8 mouse cellular contexts compared by ENCODE assay signal in genomic region chr4:123633370-123633769, GRCm38 (mm10). TPM values are rescaled to one million over a fixed set of nuclear protein-coding genes. Genes with fewer than 3 reads are reported as not detected.
DNase-seq lines count a peak whose midpoint lies in the region; ATAC-seq and TF ChIP-seq lines count a peak whose summit lies in the region.

No protein-coding gene starts in this region.

- no peak for TF ChIP-seq POLR2A in CH12.LX (IDR thresholded peaks at IDR 0.05; ENCODE audit: low read depth, low read length)
- TF ChIP-seq POLR2A in testis, adult 2 months (IDR thresholded peaks at IDR 0.05; ENCODE audit: control insufficient read depth, low read depth, low read length), result no peak

- in situ Hi-C loops in CH12.LX (cut with MboI; ENCODE audit: low pct_ligation_motif_present, low pct_unique_long_range_greater_than_20kb, low sequenced_read_pairs), result no loop called here

- WGBS in heart, embryonic 16.5 days, result 14% methylated on average over 3 of the region's 3 CpGs
- WGBS in midbrain, embryonic 14.5 days, result 27% methylated on average over 3 of the region's 3 CpGs

- H3K36me3 ChIP-seq in CH12.LX (replicated peaks in 1 of 2; ENCODE audit: control insufficient read depth in 1 of 2, insufficient read depth in 1 of 2, low read length in 1 of 2), result peaks cover 0 to 2% of the 10 kb centered on the region in 2 experiments
- H3K36me3 ChIP-seq in heart, embryonic 16.5 days (ENCODE audit: control insufficient read depth, insufficient read depth), result no peaks in the 10 kb centered on the region
- H3K36me3 ChIP-seq in midbrain, embryonic 14.5 days (ENCODE audit: control insufficient read depth, insufficient read depth, low read length), result no peaks in the 10 kb centered on the region
- H3K36me3 ChIP-seq in testis, adult 2 months (ENCODE audit: control insufficient read depth, insufficient read depth, low read length), result no peaks in the 10 kb centered on the region

- DNase-seq in CH12.LX (ENCODE audit: extremely low read depth) (peak; percentile 27), adipocyte (ENCODE audit: low spot score) (peak; percentile 58)
- DNase-seq in embryo, embryonic 9.5 days (ENCODE audit: extremely low spot score), result peak; percentile 60
- DNase-seq in kidney, postnatal 36 days, result peak; percentile 91 to 92
- DNase-seq in midbrain, embryonic 14.5 days, result peak; percentile 41
- DNase-seq in frontal cortex, postnatal 14 days (ENCODE audit: low spot score in 2 of 2), result no peak

- no peaks in the 10 kb centered on the region for H3K79me2 ChIP-seq in CH12.LX (replicated peaks; ENCODE audit: control insufficient read depth, extremely low read depth, insufficient read depth, poor library complexity, severe bottlenecking)

- H3K9ac ChIP-seq in CH12.LX (ENCODE audit: insufficient read depth, low read depth), result no peak overlapping the region
- H3K9ac ChIP-seq in heart, embryonic 16.5 days (ENCODE audit: low read length), result no peak overlapping the region
- H3K9ac ChIP-seq in midbrain, embryonic 14.5 days (replicated peaks; ENCODE audit: low read length), result no peak overlapping the region

- H3K27ac ChIP-seq in CH12.LX (ENCODE audit: insufficient read depth, low read depth), result no peak overlapping the region
- H3K27ac ChIP-seq in heart, embryonic 16.5 days (ENCODE audit: low read length), result peak overlapping the region; percentile 85
- no peak overlapping the region for H3K27ac ChIP-seq in midbrain, embryonic 14.5 days (replicated peaks; ENCODE audit: low read depth, low read length)
- peak overlapping the region; percentile 52; the same call in 1 of the 2 replicates for H3K27ac ChIP-seq in testis, adult 2 months (ENCODE audit: control insufficient read depth, insufficient read depth, low read depth, low read length)

- TF ChIP-seq CTCF in CH12.LX (conservative IDR thresholded peaks at IDR 0.05 in 1 of 2, IDR thresholded peaks at IDR 0.05 in 1 of 2; ENCODE audit: low read depth in 2 of 2, low read length in 2 of 2), result peak; percentile 31 to 74; a peak in 3 of 4 replicates
- TF ChIP-seq CTCF in testis, adult 2 months (IDR thresholded peaks at IDR 0.05; ENCODE audit: control insufficient read depth, insufficient read depth, insufficient replicate concordance, low read depth, low read length), result peak; percentile 54; the same call in 1 of the 2 replicates

- no peak overlapping the region for H3K4me2 ChIP-seq in CH12.LX (ENCODE audit: insufficient read depth, low read depth, poor library complexity, severe bottlenecking)
- no peak overlapping the region for H3K4me2 ChIP-seq in heart, embryonic 16.5 days (ENCODE audit: low read depth, low read length)
- no peak overlapping the region for H3K4me2 ChIP-seq in midbrain, embryonic 14.5 days (ENCODE audit: low read length)

- peaks cover 3% of the 10 kb centered on the region for H3K9me3 ChIP-seq in CH12.LX (replicated peaks; ENCODE audit: low read length)
- H3K9me3 ChIP-seq in heart, embryonic 16.5 days (replicated peaks; ENCODE audit: control insufficient read depth, low read length), result no peaks in the 10 kb centered on the region
- H3K9me3 ChIP-seq in midbrain, embryonic 14.5 days (ENCODE audit: control insufficient read depth, low read length), result no peaks in the 10 kb centered on the region

- H3K4me1 ChIP-seq in CH12.LX (ENCODE audit: control insufficient read depth in 1 of 2, insufficient read depth in 2 of 2), result peaks cover 0 to 22% of the 10 kb centered on the region in 2 experiments; a peak in 2 of 4 replicates
- peaks cover 12% of the 10 kb centered on the region for H3K4me1 ChIP-seq in heart, embryonic 16.5 days (ENCODE audit: control insufficient read depth, insufficient read depth, low read length)
- no peaks in the 10 kb centered on the region for H3K4me1 ChIP-seq in midbrain, embryonic 14.5 days (ENCODE audit: control insufficient read depth, insufficient read depth, low read length)
- no peaks in the 10 kb centered on the region; the same call in 1 of the 2 replicates for H3K4me1 ChIP-seq in testis, adult 2 months (ENCODE audit: control insufficient read depth, insufficient read depth, low read length)

- H3K4me3 ChIP-seq in CH12.LX (replicated peaks in 1 of 3; ENCODE audit: low read depth in 2 of 3, low read length in 2 of 3, poor library complexity in 1 of 3), result no peak overlapping the region
- H3K4me3 ChIP-seq in heart, embryonic 16.5 days (ENCODE audit: low read length), result no peak overlapping the region
- H3K4me3 ChIP-seq in midbrain, embryonic 14.5 days (replicated peaks; ENCODE audit: low read depth, low read length), result no peak overlapping the region
- no peak overlapping the region for H3K4me3 ChIP-seq in testis, adult 2 months (ENCODE audit: control insufficient read depth, low read depth, low read length)

- no peaks in the 10 kb centered on the region for H3K27me3 ChIP-seq in CH12.LX (replicated peaks)
- H3K27me3 ChIP-seq in heart, embryonic 16.5 days (ENCODE audit: control insufficient read depth, insufficient read depth, low read length), result no peaks in the 10 kb centered on the region
- H3K27me3 ChIP-seq in midbrain, embryonic 14.5 days (ENCODE audit: control insufficient read depth, insufficient read depth, low read length), result no peaks in the 10 kb centered on the region
- H3K27me3 ChIP-seq in testis, adult 2 months (ENCODE audit: control insufficient read depth, insufficient read depth, low read length), result no peaks in the 10 kb centered on the region

- peak; percentile 81 for ATAC-seq in heart, embryonic 16.5 days (replicated peaks; ENCODE audit: extremely low read depth, insufficient read depth, low FRiP score)
- ATAC-seq in midbrain, embryonic 14.5 days (ENCODE audit: low FRiP score, low TSS enrichment), result no peak

- TF ChIP-seq RAD21 in CH12.LX (IDR thresholded peaks at IDR 0.05; ENCODE audit: low read depth, low read length), result peak; percentile 69

- TF ChIP-seq EP300 in CH12.LX (IDR thresholded peaks at IDR 0.05; ENCODE audit: low read length), result no peak

- dilution Hi-C loops in CH12.LX (cut with MboI; ENCODE audit: extremely low pct_ligation_motif_present, extremely low pct_unique_long_range_greater_than_20kb, low sequenced_read_pairs), result no loop called here

TF ChIP-seq in CH12.LX, 34 proteins besides CTCF, POLR2A, EP300 and RAD21:
- peak; percentile 73 for TF ChIP-seq SMC3 (IDR thresholded peaks at IDR 0.05; ENCODE audit: low read depth, low read length)
- TF ChIP-seq CHD1 (IDR thresholded peaks at IDR 0.05; ENCODE audit: low read depth, low read length), result no peak
- TF ChIP-seq NRF1 (IDR thresholded peaks at IDR 0.05; ENCODE audit: low read depth, low read length), result no peak

RNA-seq across cellular contexts. Expression of gene Macf1, which starts 50.8 kb away (rescaled TPM):
- total RNA-seq in CH12.LX (2012; rRNA removed), result 77.2 and 77.8 TPM in 2 replicates
- total RNA-seq in CH12.LX (2014; rRNA removed), result 56.8 and 63.3 TPM in 2 replicates
- 81.4 and 93.3 TPM in 2 replicates for polyA plus RNA-seq in CH12.LX (2012; ENCODE audit: insufficient read length, low read depth)
- polyA plus RNA-seq in heart, embryonic 16.5 days (2015; fragmentation: Nextera tagmentation; extraction: Ambion mirVana), result 47.1 and 58.8 TPM in 2 replicates
- 140 and 143 TPM in 2 replicates for polyA plus RNA-seq in midbrain, embryonic 14.5 days (2014; fragmentation: Nextera tagmentation; extraction: Ambion mirVana)
- polyA plus RNA-seq in testis, adult 2 months (2012; rRNA removed), result 20.0 and 24.4 TPM in 2 replicates

Comparison
In these comparisons a context has a peak if more than half of its experiments do, and no peak if none do; other contexts are left out.
1. DNase-seq: peak in CH12.LX (single experiment), adipocyte (single experiment), embryo, embryonic 9.5 days (single experiment), kidney, postnatal 36 days (2 of 2) and midbrain, embryonic 14.5 days (single experiment); none in frontal cortex, postnatal 14 days (0 of 2).
2. H3K27ac ChIP-seq: peak in heart, embryonic 16.5 days (single experiment) and testis, adult 2 months (single experiment); none in CH12.LX (single experiment) and midbrain, embryonic 14.5 days (single experiment).